Mouse (Mus musculus) cerebellum, adult 2 months (tissue): ENCODE results near the gene Gad2.

Experiments used
- CTCF ChIP-seq: fragments of 200-500 bp; IDR thresholded peaks from 2 replicates; pipeline ENCODE4 v1.5.1; 2011; ENCODE audit warnings: low read depth, mild to moderate bottlenecking, control low read depth, low read length, moderate library complexity, borderline replicate concordance; ENCODE audit not compliant: insufficient read depth
- POLR2A ChIP-seq: fragments of 200-500 bp; IDR thresholded peaks from 2 replicates; pipeline ENCODE4 v1.6.1; 2011; ENCODE audit warnings: low read length, control low read depth, borderline replicate concordance; ENCODE audit not compliant: insufficient read depth

- no peak for TF ChIP-seq POLR2A
- TF ChIP-seq CTCF, result no peak
These were observed 802 bp upstream of the Gad2 start for GRCm38 (mm10) chr2:22620978-22621827.
